Mouse (Mus musculus): ENCODE data around the gene Gbp8. TPM values are rescaled to one million over a fixed set of nuclear protein-coding genes. Genes with fewer than 3 reads are reported as not detected.
"Not testable (repeated sequence)": the region's sequence is repeated elsewhere in the genome, so short reads cannot be mapped to it uniquely, and the experiment has no call there.

Gene Gbp8
- under 1 TPM; 0.43 to 0.50 TPM for total RNA-seq (2021)

DNA sequence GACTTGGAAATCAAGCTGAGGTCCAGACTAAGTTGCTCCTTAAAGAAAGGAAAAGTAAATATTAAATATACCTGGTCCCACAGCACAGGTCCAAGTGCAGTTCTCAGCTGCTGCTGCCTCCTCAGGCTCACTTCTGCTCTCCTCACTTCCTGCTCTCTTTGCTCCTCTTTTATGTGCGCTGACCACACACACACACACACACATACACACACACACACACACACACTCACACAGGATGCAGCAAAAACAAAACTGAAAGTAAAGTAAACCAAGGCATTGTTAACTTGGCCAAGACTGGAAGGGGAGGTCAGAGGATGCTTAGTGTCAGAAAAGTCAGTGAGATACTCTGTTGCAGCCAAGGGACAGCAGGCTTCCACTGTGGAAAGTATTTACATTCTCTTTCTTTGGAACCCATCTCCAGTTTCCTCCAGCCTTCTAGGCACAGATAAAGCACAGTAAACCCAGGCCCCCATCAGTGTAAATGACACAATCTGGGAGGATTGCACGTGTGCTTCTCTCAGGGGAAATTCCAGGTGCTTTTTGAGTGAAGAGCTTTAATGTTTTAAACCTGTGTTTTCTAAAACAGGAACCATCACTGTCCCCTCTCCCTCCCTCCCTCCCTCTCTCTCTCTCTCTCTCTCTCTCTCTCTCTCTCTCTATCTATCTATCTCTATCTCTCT lies at the start of gene Gbp8, which contains the start of the genes Gbp9 and Gbp4:
Gene Gbp8 (minus strand): TSS at position 132 of the 680 bp plus-strand sequence.
Gene Gbp9 (minus strand): TSS at position 131 of the 680 bp plus-strand sequence.
Gene Gbp4 (minus strand): TSS at position 178 of the 680 bp plus-strand sequence.
- DNase-seq: peak; percentile 15

DNA sequence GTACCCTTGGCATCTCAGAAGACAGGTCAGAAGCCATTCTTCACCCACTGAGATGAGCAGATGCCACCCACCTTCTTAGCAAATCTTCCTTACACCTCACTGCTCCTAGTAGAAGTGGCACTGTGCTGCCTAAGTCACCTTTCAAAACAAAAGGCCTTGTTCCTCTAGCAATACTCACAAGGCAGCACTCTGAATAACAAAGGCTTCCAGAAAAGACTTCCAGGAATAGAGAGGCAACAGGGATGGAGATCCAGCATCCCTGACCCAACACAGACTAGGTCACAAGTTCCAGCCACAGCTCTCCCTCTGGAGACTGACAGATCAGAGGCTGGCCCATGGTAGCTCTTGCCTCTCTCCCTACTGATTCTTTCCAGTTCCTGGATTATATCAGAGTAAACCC lies 42.1 kb upstream of the Gbp8 start:
- DNase-seq: no peak

DNA sequence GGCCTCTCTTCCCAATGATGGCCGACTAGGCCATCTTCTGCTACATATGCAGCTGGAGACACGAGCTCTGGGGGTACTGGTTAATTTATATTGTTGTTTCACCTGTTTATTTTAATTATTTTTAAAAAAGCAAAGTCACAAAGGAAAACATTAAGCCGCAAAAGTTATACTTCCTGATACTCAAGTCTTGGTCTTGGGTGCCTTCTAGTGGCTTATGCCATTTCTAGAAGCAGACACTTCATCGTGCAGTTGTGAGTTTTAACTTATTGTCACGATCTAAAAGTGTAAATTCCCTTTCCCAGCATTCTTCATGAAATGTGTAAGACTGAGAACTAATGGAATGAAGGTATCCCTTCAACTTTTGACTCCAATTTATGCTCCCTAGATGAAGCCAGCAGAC lies 17.2 kb upstream of the Gbp8 start:
- no peak for DNase-seq

DNA sequence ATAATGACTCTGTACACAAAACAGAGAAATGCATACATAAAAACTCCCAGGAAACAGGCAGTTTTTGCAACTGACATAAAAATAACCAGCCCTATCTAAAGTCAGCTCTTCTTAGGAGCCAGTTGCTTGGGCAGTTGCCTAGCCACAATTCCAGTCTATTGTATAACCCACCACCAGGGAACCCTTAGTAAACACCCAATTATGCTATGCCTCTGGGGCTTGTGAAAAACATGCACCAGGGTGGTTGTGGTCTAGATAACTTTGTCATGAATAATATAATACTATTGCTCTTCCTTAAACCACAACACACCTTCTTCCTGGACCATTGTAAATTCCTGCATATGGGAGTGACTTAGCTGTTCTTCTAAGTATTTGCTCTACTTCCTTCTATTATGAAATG lies 14.7 kb upstream of the Gbp8 start:
- no peak for DNase-seq

DNA sequence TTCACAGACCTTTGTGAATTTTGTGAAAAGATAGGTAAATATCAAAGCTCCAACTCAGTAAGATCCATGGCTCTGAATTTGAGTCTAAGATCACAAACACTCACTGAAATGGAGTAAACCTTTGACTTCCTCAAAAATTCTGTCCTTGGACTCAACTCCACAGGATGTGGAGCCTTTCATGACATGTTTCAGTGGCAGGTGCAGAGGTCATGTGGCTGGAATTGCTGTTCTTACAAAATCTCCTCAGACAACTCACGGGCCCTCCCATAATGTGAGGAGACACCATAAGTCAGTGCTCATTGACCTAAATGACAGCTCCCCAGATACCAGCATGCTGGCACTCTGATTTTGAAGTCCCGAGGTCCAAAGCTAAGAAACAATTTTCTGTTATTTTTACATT lies 8.7 kb upstream of the Gbp8 start:
- DNase-seq: not testable (repeated sequence)

DNA sequence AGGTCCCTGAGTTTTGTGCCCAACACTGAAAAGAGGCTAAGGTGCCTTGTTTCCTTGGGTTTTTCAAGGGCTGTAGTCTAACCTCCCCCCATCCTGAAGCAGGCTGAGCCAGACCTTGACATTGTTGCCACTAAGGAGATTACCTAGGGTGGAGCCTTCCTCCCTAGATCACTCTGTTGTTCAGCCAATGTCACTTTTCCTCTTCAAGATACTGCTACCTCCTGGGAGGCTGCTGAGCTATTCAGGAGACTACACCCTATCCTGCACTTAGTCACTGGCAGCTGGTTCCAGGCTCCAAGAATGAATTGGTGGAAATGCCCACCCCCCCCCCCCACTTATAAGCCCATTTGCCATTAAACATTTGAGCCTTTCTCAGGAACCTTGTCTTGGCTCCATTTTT lies 7.1 kb upstream of the Gbp8 start:
- DNase-seq: peak; percentile 16

DNA sequence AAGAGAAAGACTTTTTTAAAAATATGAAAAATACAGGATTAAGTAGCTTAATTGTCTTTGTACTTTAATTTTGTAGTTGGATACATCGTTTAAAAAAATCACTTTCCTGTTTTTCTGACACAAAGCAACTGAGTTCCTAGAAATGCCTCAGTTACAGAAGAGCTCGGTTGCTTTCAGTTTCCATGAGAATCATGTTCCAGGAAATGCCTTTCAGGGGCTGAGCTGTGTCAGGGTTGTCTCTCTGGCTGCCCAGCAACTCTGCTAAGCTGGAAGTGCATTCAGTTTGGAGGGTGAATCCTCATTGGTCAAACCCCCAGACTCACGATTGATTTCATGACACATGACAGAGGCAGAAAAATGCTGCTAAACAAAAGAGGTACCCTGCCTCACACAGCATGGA lies 6.4 kb upstream of the Gbp8 start:
- not testable (repeated sequence) for DNase-seq

DNA sequence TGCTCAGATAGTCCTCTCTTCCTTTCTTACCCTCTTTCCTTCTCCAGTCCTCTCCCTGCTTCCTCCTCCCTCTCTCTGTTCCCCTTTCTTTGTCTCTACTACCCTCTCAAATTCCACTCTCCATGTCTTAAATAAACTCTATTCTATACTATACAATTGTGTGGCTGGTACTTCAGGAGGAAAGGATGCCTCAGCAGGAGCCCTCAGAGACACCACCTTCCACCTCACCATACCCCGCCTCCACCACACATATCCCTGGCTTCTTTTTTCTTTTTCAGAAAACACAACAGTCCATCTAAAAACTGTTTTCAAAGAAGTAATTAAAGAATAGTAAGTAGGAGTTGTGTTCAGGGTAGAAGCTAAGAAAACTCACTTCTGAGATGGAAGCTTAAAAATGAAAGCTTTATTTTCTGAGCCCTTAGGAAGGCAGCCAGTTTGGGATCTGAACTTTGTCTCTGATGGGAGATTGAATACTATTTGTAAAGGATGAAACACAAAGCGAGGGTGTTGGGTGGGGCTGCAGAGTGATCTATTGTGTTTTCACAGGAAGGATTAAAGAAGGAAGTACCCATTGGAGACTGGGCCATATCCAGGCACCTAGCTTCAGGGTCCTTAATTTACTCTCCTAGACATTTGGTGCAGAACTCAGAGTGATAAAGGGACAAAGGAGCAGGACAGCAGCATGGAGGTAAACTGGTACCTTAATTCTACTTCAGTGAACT lies 910 bp upstream of the Gbp8 start:
- not testable (repeated sequence) for DNase-seq

DNA sequence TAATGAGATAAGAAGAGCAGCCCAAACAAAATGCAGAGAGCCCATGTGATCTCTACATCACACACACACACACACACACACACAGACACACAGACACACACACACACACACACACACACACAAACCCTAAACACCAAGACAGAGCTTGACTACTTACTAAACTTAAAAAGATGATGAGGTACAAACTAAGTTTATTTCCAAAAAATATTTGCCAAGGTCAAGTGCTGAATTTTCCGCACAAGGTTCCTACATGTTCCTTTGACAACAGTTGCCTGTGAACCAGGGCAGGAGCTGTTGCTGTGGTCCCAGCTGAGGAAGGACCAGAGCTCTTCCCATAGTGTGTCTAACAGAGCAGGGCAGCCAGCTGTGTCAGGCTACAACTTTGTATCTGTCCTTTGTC lies 434 bp downstream of the Gbp8 start:
- no peak for DNase-seq

DNA sequence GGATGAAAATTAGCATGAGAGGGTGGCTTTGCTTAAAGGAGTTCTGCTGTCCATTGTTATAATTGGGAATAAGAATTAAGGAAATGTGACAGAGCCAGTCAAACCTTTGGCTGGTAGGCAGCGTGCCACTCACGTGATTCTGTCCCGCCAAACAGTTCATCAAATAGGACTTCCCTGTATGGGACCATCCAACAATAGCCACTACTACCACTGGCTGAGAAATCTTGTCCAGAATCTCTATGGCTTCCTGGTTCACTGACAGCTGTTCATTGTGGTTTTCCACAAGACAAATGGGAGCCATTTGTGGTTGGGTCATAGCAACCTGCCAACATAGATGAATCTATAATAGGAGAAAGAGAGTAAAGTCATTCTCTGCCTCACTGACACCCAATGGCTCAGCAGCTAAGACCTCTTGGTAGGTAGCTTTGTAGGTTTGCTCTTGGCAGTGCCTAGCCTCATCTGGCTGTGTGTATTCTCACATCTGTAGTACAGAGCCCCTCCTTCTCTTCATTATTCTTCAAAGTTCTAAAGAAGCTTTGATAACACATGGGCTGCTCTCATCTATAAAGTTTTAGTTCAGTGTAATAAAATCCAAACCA lies 2.5 kb downstream of the Gbp8 start:
- not testable (repeated sequence) for DNase-seq

DNA sequence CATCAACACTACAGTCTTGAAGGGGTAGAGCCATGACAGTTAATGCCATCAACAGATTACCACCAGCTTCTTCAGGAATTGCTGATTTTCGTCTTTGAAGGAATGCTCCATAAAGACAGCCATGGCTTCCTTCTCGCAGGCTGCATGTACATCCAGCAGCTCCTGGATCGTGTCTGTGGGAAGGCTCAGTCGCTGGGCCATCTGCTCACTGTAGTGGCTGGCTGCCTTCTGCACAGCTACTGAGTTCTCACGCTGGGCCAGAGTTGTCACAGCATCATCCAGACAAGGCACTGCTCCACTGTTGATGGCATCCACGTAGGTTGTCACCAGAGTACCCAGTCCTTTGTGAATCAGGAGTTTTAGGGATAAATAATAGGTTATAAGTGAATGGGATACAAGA lies 17.6 kb downstream of the Gbp8 start:
- not testable (repeated sequence) for DNase-seq

DNA sequence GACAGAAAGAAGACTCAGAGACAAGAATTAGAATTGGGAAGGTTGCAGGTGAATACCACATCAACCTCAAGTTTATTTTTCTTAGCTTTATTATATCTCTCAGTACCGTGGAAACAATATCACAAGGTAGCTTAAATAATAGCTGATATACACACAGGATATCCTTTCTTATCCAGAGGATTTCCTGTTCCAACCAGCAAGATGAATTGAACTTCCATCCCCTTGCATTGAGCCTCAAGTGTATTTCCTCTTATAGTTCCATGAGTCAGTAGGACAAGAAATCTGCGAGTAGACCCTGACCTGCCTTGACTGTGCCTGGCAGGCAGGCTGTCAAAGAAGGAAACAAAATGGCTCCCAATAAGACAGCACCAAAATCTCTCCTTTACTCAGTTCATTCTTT lies 23.6 kb downstream of the Gbp8 start:
- no peak for DNase-seq

DNA sequence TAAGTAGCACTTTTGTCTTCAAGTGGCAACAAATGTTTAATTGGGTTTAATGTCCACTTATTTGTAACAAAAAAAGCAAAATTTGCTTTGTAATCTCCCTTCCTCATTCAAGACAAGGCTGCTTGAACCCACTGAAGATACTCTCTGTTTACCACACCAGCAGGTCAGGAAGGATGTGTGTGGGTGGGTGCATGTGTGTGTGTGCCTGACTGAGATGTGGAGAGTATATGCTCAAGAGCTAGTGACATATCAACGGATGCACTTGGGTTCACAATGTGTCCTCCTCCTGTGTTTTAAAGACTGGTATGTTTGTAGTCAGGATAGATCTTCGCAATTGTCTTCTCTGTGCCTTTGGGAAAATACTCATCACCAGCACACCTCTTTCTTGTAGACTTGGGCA lies 24.6 kb downstream of the Gbp8 start:
- no peak for DNase-seq

DNA sequence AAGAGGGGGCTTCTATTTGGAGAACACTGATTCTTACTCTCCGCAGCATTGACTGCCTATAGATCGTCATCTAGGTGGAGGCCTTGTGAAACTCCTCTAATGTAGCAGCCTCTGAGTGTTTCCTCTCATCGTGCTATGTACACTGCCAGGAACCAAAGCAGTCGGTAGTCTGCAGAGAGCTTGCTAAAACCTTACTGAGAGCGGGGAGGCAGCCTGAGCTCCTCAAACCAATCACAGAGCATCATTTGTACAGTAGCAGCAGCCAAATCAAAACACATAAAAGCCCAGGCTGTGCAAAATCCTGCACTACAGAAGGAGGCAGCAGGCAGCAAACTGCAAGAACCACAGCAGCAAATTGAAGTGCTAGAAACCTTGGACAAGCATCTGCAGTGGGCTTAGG lies 25.7 kb downstream of the Gbp8 start:
- no peak for DNase-seq

DNA sequence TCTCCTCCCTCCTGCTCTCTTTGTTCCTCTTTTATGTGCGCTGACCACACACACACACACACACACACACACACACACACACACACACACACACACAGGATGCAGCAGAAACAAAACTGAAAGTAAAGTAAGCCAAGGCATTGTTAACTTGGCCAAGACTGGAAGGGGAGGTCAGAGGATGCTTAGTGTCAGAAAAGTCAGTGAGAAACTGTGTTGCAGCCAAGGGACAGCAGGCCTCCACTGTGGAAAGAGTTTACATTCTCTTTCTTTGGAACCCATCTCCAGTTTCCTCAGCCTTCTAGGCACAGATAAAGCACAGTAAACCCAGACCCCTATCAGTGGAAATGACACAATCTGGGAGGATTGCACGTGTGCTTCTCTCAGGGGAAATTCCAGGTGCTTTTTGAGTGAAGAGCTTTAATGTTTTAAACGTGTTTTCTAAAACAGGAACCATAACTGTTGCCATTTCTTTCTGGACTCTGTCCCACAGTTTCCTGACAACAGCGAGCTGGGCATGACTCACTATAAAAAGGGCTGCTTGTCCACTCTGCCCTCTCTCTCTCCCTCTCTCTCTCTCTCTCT lies 29.0 kb downstream of the Gbp8 start:
- DNase-seq: peak; percentile 57

DNA sequence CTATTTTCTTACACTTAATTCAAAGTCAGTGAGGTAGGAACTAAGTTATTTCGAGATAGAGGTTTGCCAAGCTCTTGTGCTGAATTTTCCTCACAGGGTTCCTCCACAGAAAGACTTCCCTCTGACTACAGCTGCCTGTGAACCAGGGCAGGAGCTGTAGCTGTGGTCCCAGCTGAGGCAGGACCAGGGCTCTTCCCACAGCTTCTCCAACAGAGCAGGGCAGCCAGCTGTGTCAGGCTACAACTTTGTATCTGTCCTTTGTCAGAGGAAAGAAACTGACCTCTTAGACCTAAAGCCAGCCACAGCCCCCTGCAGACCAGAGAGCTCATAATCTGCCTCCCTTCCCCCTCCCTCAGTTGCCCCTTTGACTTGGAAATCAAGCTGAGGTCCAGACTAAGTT lies 29.6 kb downstream of the Gbp8 start:
- DNase-seq: peak; percentile 7

DNA sequence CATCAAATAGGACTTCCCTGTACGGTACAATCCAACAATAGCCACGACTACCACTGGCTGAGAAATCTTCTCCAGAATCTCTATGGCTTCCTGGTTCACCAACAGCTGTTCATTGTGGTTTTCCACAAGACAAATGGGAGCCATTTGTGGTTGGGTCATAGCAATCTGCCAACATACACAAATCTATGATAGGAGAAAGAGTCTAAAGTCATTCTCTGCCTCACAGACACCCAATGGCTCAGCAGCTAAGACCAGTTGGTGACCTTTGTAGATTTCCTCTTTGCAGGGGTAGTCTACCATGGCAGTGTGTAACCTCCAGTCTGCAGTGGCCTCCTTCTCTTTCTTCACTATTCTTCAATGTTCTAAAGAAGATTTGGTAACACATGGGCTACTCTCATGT lies 33.7 kb downstream of the Gbp8 start:
- not testable (repeated sequence) for DNase-seq

DNA sequence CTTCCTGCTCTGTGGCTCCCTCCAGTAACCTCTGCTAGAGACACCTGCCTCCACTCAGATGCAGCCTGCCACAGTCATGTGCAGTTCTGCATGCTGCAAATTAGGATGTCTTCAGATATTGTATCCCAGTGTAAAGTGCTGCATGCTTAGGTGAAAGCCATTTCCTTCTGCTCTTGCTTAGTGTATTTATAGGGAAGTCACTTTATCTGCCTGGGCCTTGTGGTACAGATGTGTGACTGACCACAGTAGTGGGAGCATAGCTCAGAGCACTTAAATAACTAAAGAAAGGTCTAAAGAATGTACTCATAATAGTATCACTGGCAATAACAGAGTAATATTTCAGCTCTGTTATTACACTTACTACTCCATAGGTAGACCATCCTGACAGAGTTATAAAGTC lies 57.4 kb downstream of the Gbp8 start:
- no peak for DNase-seq

DNA sequence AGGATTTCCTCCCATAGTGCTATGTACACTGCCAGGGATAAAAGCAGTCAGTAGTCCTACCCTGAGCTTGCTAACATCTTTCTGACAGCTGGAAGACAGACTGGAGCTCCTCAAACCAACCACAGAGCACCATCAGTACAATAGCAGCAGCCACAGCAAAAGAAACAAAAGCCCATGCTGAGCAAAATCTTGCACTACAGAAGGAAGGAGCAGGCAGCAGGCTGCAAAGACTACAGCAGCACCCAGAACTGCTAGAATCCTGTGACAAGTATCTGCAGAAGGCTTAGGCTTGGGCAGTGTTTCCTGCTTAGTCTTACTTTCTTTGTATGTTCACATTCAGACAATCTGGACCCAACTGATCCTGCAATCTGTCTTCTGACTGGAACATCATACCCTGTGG lies 71.0 kb downstream of the Gbp8 start:
- DNase-seq: not testable (repeated sequence)

DNA sequence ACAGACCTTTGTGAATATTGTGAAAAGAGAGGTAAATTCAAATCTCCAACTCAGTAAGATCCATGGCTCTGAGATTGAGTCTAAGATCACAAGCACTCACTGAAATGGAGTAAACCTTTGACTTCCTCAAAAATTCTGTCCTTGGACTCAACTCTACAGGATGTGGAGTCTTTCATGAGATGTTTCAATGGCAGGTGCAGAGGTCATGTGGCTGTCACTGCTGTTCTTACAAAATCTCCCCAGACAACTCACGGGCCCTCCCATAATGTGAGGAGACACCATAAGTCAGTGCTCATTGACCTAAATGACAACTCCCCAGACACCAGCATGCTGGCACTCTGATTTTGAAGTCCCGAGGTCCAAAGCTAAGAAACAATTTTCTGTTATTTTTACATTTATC lies 74.9 kb downstream of the Gbp8 start:
- DNase-seq: not testable (repeated sequence)

DNA sequence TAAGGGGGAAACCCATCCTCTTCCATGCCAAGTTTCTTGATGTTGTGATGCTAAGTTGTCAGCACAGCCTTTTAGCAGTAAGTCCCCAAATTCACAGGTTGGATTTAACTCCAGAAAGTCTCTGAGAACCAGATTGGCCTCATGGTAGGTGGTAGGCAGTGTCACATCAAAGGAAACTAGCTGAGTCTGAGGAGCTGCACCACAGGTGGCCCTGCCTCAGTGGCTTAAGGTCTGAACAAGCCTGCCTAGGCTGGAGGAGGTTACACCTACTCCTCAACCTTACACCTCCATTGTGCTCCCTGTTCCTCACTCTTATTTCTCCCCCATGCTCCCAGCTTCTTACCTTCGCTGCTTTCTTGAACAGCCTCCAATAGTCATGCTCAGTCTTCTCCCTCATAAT lies 76.0 kb downstream of the Gbp8 start:
- no peak for DNase-seq

DNA sequence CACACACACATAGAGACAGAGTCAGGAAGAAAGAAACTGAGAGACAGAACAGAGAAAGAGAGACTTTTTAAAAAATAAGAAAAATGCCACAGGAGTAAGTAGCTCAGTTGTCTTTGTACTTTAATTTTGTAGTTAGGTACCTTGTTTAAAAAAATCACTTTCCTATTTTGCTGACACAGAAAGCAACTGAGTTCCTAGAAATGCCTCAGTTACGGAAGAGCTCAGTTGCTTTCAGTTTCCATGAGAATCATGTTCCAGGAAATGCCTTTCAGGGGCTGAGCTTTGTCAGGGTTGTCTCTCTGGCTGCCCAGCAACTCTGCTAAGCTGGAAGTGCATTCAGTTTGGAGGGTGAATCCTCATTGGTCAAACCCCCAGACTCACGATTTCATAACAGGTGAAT lies 76.9 kb downstream of the Gbp8 start:
- not testable (repeated sequence) for DNase-seq

DNA sequence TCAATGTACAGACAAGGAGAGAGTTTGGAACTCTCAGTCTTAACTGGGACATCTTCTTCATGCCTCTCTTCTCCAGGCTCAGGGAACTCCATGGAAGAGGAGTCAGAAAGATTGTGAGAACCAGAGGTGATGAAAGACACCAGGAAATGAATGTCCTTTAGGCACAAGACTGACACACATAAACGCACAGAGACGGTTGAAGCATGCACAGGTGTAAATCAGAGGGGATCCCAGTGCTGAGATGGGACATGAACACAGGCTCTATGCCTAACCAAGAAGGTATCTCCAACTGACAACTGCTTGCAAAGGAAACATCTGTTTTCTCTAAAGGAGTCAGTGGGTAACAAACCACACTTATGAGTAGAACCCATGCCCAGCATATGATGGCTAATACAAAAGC lies 79.1 kb downstream of the Gbp8 start:
- DNase-seq: no peak

All from heart, postnatal 4 days (tissue).